In the genomic region with DNA sequence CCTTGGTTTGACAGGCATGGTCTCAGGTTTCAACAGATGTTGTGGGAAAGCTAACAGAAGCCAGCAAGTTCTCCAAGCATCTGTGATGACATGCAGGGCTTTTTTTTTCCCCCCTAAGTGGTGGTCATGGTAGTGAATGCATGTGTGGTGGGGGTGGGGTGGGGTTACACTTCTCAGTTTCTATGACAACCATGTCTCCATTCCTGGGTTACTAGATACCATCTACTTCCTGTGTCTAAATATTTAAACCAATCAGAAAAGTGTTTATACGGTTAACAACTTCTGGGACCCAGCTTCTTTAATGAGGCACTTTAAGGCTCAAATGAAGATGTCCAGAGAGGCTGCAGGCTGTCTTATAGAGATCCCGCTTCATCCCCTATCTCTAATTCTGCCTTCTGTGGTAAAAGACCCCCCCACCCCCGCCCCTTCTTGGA, we compare ENCODE assay signal across 8 mouse cellular contexts. TPM values are rescaled to one million over a fixed set of nuclear protein-coding genes. Genes with fewer than 3 reads are reported as not detected.
A peak's percentile ranks its signal among the peaks of the same experiment; 100 is the strongest.
DNase-seq lines count a peak whose midpoint lies in the region; ATAC-seq lines count a peak whose summit lies in the region.

No protein-coding gene starts in this region.

- ATAC-seq in CD4-positive, CD25-positive, alpha-beta regulatory T cell, adult 4 months: peak; percentile 19
- ATAC-seq in forebrain, embryonic 13.5 days: no peak
- ATAC-seq in limb, embryonic 12.5 days (ENCODE audit: insufficient number of reproducible peaks, insufficient read depth, low FRiP score, low TSS enrichment, low read depth): peak; percentile 50
- ATAC-seq in neural tube, embryonic 13.5 days (ENCODE audit: low read depth): no peak

- H3K9me3 ChIP-seq in forebrain, embryonic 13.5 days (replicated peaks): no peaks in the 10 kb centered on the region
- no peaks in the 10 kb centered on the region for H3K9me3 ChIP-seq in limb, embryonic 12.5 days
- H3K9me3 ChIP-seq in neural tube, embryonic 13.5 days: no peaks in the 10 kb centered on the region

- peak overlapping the region; percentile 72 for H3K4me2 ChIP-seq in forebrain, embryonic 13.5 days
- peak overlapping the region; percentile 65 for H3K4me2 ChIP-seq in limb, embryonic 12.5 days
- H3K4me2 ChIP-seq in neural tube, embryonic 13.5 days: peak overlapping the region; percentile 56

- no peak overlapping the region for H3K27ac ChIP-seq in forebrain, embryonic 13.5 days
- H3K27ac ChIP-seq in limb, embryonic 12.5 days: peak overlapping the region; percentile 85
- H3K27ac ChIP-seq in neural tube, embryonic 13.5 days (replicated peaks): peak overlapping the region; percentile 88; the same call in 1 of the 2 replicates

- H3K4me3 ChIP-seq in forebrain, embryonic 13.5 days: peak overlapping the region; percentile 88
- H3K4me3 ChIP-seq in limb, embryonic 12.5 days (replicated peaks): peak overlapping the region; percentile 78
- peak overlapping the region; percentile 55 for H3K4me3 ChIP-seq in neural tube, embryonic 13.5 days

- H3K36me3 ChIP-seq in forebrain, embryonic 13.5 days (ENCODE audit: poor library complexity, severe bottlenecking): peaks cover 4% of the 10 kb centered on the region; the same call in 1 of the 2 replicates
- no peaks in the 10 kb centered on the region for H3K36me3 ChIP-seq in limb, embryonic 12.5 days
- no peaks in the 10 kb centered on the region for H3K36me3 ChIP-seq in neural tube, embryonic 13.5 days

- peaks cover 34% of the 10 kb centered on the region for H3K4me1 ChIP-seq in forebrain, embryonic 13.5 days
- H3K4me1 ChIP-seq in limb, embryonic 12.5 days (replicated peaks): peaks cover 32% of the 10 kb centered on the region
- H3K4me1 ChIP-seq in neural tube, embryonic 13.5 days (replicated peaks): peaks cover 39% of the 10 kb centered on the region

- 31% methylated on average over 3 of the region's 3 CpGs for WGBS in forebrain, embryonic 13.5 days
- 17% methylated on average over 3 of the region's 3 CpGs for WGBS in limb, embryonic 12.5 days
- 30% methylated on average over 3 of the region's 3 CpGs for WGBS in neural tube, embryonic 13.5 days

- H3K27me3 ChIP-seq in forebrain, embryonic 13.5 days: no peaks in the 10 kb centered on the region
- H3K27me3 ChIP-seq in limb, embryonic 12.5 days: no peaks in the 10 kb centered on the region
- peaks cover 5% of the 10 kb centered on the region; the same call in 1 of the 2 replicates for H3K27me3 ChIP-seq in neural tube, embryonic 13.5 days

- DNase-seq in adrenal gland, postnatal 14 days: peak; percentile 28
- no peak for DNase-seq in adrenal gland, postnatal 4 days (ENCODE audit: low spot score in 2 of 2)
- DNase-seq in layer of hippocampus, postnatal 10 days (ENCODE audit: low spot score in 2 of 2): no peak
- no peak for DNase-seq in right cerebral cortex, postnatal 36 days (ENCODE audit: low spot score in 2 of 2)

- H3K9ac ChIP-seq in forebrain, embryonic 13.5 days: peak overlapping the region; percentile 93
- H3K9ac ChIP-seq in limb, embryonic 12.5 days (replicated peaks): no peak overlapping the region
- peak overlapping the region; percentile 75 for H3K9ac ChIP-seq in neural tube, embryonic 13.5 days

RNA-seq across cellular contexts. Expression of a gene that starts 2.0 kb away (rescaled TPM):
- total RNA-seq in adrenal gland, postnatal 14 days (2021): 68.9 and 85.7 TPM in 2 replicates
- 10 to 100 TPM; 95.0 to 97.1 TPM for total RNA-seq in adrenal gland, postnatal 4 days (2021)
- 100 to 1,000 TPM; 129 to 166 TPM for polyA plus RNA-seq in CD4-positive, CD25-positive, alpha-beta regulatory T cell, adult 4 months (2017; shearing (Covaris generic))
- polyA plus RNA-seq in forebrain, embryonic 13.5 days (2015; fragmentation: Nextera tagmentation; extraction: Ambion mirVana): 79.3 and 83.5 TPM in 2 replicates
- polyA plus RNA-seq in limb, embryonic 12.5 days (2016; fragmentation: Nextera tagmentation; extraction: Ambion mirVana): 110 and 115 TPM in 2 replicates
- polyA plus RNA-seq in neural tube, embryonic 13.5 days (2015; fragmentation: Nextera tagmentation; extraction: Ambion mirVana): 70.0 and 74.5 TPM in 2 replicates
- total RNA-seq in layer of hippocampus, postnatal 10 days (2021): 10 to 100 TPM; 55.7 to 59.4 TPM

Comparison
In these comparisons a context has a peak if more than half of its experiments do, and no peak if none do; other contexts are left out.
1. ATAC-seq: peak in CD4-positive, CD25-positive, alpha-beta regulatory T cell, adult 4 months (single experiment) and limb, embryonic 12.5 days (single experiment); none in forebrain, embryonic 13.5 days (single experiment) and neural tube, embryonic 13.5 days (single experiment).
2. Peak in every context shown above with its lines, with median percentiles within 50 percentile points of each other: H3K4me2 ChIP-seq and H3K4me3 ChIP-seq.